Mouse (Mus musculus) liver, embryonic 14.5 days (tissue): Measurements from ENCODE around the gene Nkain1. TPM values are rescaled to one million over a fixed set of nuclear protein-coding genes. Genes with fewer than 3 reads are reported as not detected.

ENCODE experiments used
- ATAC-seq: fragments of 200-750 bp; cut with Nextera tagmentation; 2 replicates; pipeline ENCODE4 v1.8.0; 2017; ENCODE audit warnings: moderate number of reproducible peaks, mild to moderate bottlenecking, moderate library complexity; ENCODE audit not compliant: insufficient read depth
- DNase-seq, 3 experiments: peaks; one replicate each; pipeline ENCODE4 v3.0.0-alpha.2; 2012 to 2013; ENCODE audit warnings: low read depth in 3 of 3, low spot score in 3 of 3
- H3K27ac ChIP-seq: fragments of 300-500 bp; sonication (generic); 2 replicates; pipeline ENCODE4 v1.5.1; 2014; ENCODE audit warnings: moderate library complexity, mild to moderate bottlenecking, control low read depth, inconsistent platforms
- H3K27me3 ChIP-seq: fragments of 300-500 bp; sonication (generic); 2 replicates; pipeline ENCODE4 v1.6.1; 2014; ENCODE audit warnings: mild to moderate bottlenecking, low read length, moderate library complexity; ENCODE audit not compliant: control insufficient read depth, insufficient read depth
- H3K36me3 ChIP-seq: fragments of 300-500 bp; sonication (generic); replicated peaks from 2 replicates; pipeline ENCODE4 v1.6.1; 2014; ENCODE audit warnings: low read depth; ENCODE audit not compliant: control insufficient read depth, insufficient read depth
- H3K4me1 ChIP-seq, 2 experiments: fragments of 200-500 bp in 1 of 2; fragments of 300-500 bp in 1 of 2; sonication (generic) in 1 of 2; replicated peaks; 2 replicates each; pipeline ENCODE4 v1.6.1; 2012 to 2014; ENCODE audit warnings: antibody characterized with exemption in 1 of 2, inconsistent platforms in 1 of 2, low read length in 1 of 2; ENCODE audit not compliant: control insufficient read depth in 2 of 2, insufficient read depth in 2 of 2
- H3K4me2 ChIP-seq: fragments of 300-500 bp; sonication (generic); 2 replicates; pipeline ENCODE4 v1.6.1; 2014; ENCODE audit warnings: low read depth, mild to moderate bottlenecking, control low read depth, moderate library complexity
- H3K4me3 ChIP-seq, 2 experiments: fragments of 200-500 bp in 1 of 2; fragments of 300-500 bp in 1 of 2; sonication (generic) in 1 of 2; 2 replicates each; pipeline ENCODE4 v1.5.1; 2012 to 2014; ENCODE audit warnings: low read depth in 2 of 2, low read length in 2 of 2, mild to moderate bottlenecking in 2 of 2, control low read depth in 1 of 2, inconsistent platforms in 1 of 2, moderate library complexity in 1 of 2; ENCODE audit not compliant: insufficient read depth in 1 of 2
- H3K9ac ChIP-seq: fragments of 300-500 bp; sonication (generic); replicated peaks from 2 replicates; pipeline ENCODE4 v1.6.1; 2014; ENCODE audit warnings: mild to moderate bottlenecking, control low read depth, moderate library complexity
- H3K9me3 ChIP-seq: fragments of 300-500 bp; sonication (generic); 2 replicates; pipeline ENCODE4 v1.6.1; 2016; ENCODE audit warnings: low read length, mixed read lengths; ENCODE audit not compliant: control insufficient read depth
- CTCF ChIP-seq: IDR thresholded peaks from 2 replicates; pipeline ENCODE4 v1.5.1; 2016; ENCODE audit warnings: antibody characterized with exemption, low read depth, control low read depth
- EP300 ChIP-seq: IDR thresholded peaks from 2 replicates; pipeline ENCODE4 v1.6.1; 2016; ENCODE audit warnings: antibody characterized with exemption, low read depth
- WGBS: fragments of 180-500 bp; shearing (Covaris S2); extraction: QIAGEN DNeasy Blood & Tissue Kit; methylation state at CpG from one replicate; pipeline ENCODE4 v1.1.7; 2014; ENCODE audit not compliant: insufficient replicate concordance; 5-methylcytosine and 5-hydroxymethylcytosine counted together
- polyA plus RNA-seq, 2 experiments: library from polyadenylated mRNA; depleted of rRNA in 1 of 2; stranded (reverse) in 1 of 2; unstranded in 1 of 2; fragments of >200 nt; fragmentation: Nextera tagmentation in 1 of 2; extraction: Ambion mirVana in 1 of 2; gene quantifications; 2 replicates each; pipeline versions ENCODE4 v1.2.1 to v1.2.3; 2012 to 2014

Gene Nkain1
- polyA plus RNA-seq, 2 experiments, result 0.39 TPM; not detected in 1

GRCm38 (mm10) chr4:130574861-130575460 lies 988 bp upstream of the Nkain1 start:
- H3K27ac ChIP-seq, result no peak overlapping the region
- no peak for DNase-seq
- no peak for TF ChIP-seq CTCF
- no peak for TF ChIP-seq EP300
- WGBS, result 75% methylated on average over 7 of the region's 7 CpGs
- no peak overlapping the region for H3K4me2 ChIP-seq
- H3K36me3 ChIP-seq, result no peaks in the 10 kb centered on the region
- no peak for ATAC-seq
- no peaks in the 10 kb centered on the region for H3K9me3 ChIP-seq
- peaks cover 35% of the 10 kb centered on the region for H3K27me3 ChIP-seq
- H3K4me3 ChIP-seq, result no peak overlapping the region
- no peaks in the 10 kb centered on the region for H3K4me1 ChIP-seq
- no peak overlapping the region for H3K9ac ChIP-seq

GRCm38 (mm10) chr4:130573351-130574047 lies 474 bp downstream of the Nkain1 start:
- no peaks in the 10 kb centered on the region for H3K36me3 ChIP-seq
- H3K9me3 ChIP-seq, result no peaks in the 10 kb centered on the region
- no peak overlapping the region for H3K27ac ChIP-seq
- no peak overlapping the region for H3K9ac ChIP-seq
- peak overlapping the region; percentile 54 for H3K4me2 ChIP-seq
- H3K27me3 ChIP-seq, result peaks cover 35% of the 10 kb centered on the region
- ATAC-seq (no peak), DNase-seq (no peak)
- TF ChIP-seq EP300, result no peak
- TF ChIP-seq CTCF, result no peak
- H3K4me3 ChIP-seq, result peak overlapping the region; percentile 0 to 42
- WGBS, result under 1% methylated on average over 69 of the region's 76 CpGs
- H3K4me1 ChIP-seq, result no peaks in the 10 kb centered on the region

GRCm38 (mm10) chr4:130573012-130573350 lies 992 bp downstream of the Nkain1 start:
- TF ChIP-seq CTCF (no peak), EP300 (no peak)
- no peak for ATAC-seq
- no peak for DNase-seq
- Histone ChIP-seq H3K4me3 (peak overlapping the region; percentile 0 to 42; a peak in 2 of 4 replicates), H3K4me1 (no peaks in the 10 kb centered on the region), H3K27me3 (peaks cover 35% of the 10 kb centered on the region), H3K36me3 (no peaks in the 10 kb centered on the region), H3K27ac (no peak overlapping the region), H3K9me3 (no peaks in the 10 kb centered on the region), H3K9ac (no peak overlapping the region), H3K4me2 (peak overlapping the region; percentile 54)
- 5% methylated on average over 6 of the region's 6 CpGs for WGBS

- ATAC-seq, result no peak
- peaks cover 35% of the 10 kb centered on the region for H3K27me3 ChIP-seq
- H3K9me3 ChIP-seq, result no peaks in the 10 kb centered on the region
- H3K36me3 ChIP-seq, result no peaks in the 10 kb centered on the region
- no peak overlapping the region for H3K4me3 ChIP-seq
- H3K9ac ChIP-seq, result no peak overlapping the region
- DNase-seq, result no peak
- H3K27ac ChIP-seq, result no peak overlapping the region
- WGBS, result 48% methylated on average over 10 of the region's 10 CpGs
- no peak for TF ChIP-seq CTCF
- TF ChIP-seq EP300, result no peak
- H3K4me2 ChIP-seq, result no peak overlapping the region
- H3K4me1 ChIP-seq, result no peaks in the 10 kb centered on the region
Observed at GRCm38 (mm10) chr4:130572545-130572944, 1.4 kb downstream of the Nkain1 start.

- DNase-seq (no peak), ATAC-seq (no peak)
- H3K9me3 ChIP-seq, result no peaks in the 10 kb centered on the region
- no peaks in the 10 kb centered on the region for H3K4me1 ChIP-seq
- H3K4me3 ChIP-seq, result no peak overlapping the region
- no peaks in the 10 kb centered on the region for H3K36me3 ChIP-seq
- TF ChIP-seq EP300, result no peak
- TF ChIP-seq CTCF, result no peak
- H3K27me3 ChIP-seq, result peaks cover 35% of the 10 kb centered on the region
- no peak overlapping the region for H3K9ac ChIP-seq
- WGBS, result 51% methylated on average over 10 of the region's 10 CpGs
- no peak overlapping the region for H3K4me2 ChIP-seq
- no peak overlapping the region for H3K27ac ChIP-seq
Observed at GRCm38 (mm10) chr4:130570941-130571720, 2.8 kb downstream of the Nkain1 start.
